Mouse (Mus musculus): Measurements from ENCODE around the gene Taok3. TPM values are rescaled to one million over a fixed set of nuclear protein-coding genes. Genes with fewer than 3 reads are reported as not detected.

The Taok3 gene
- total and polyA plus RNA-seq, 3 experiments: 32.1 to 79.2 TPM; not detected in 1

- H3K79me2 ChIP-seq (ENCODE audit: control insufficient read depth, insufficient read depth, low read length, poor library complexity): peaks cover 27% of the 10 kb centered on the region
- H3K36me3 ChIP-seq (ENCODE audit: control insufficient read depth in 1 of 2, insufficient read depth in 2 of 2, low read length in 2 of 2): peaks cover 4 to 15% of the 10 kb centered on the region in 2 experiments; a peak in 3 of 4 replicates
- no peaks in the 10 kb centered on the region for H3K27me3 ChIP-seq (ENCODE audit: control insufficient read depth in 1 of 2, insufficient read depth in 2 of 2, low read length in 2 of 2)
- H3K27ac ChIP-seq (ENCODE audit: control insufficient read depth, low read depth, low read length): peak within 1 kb of the TSS; percentile 89
- DNase-seq (ENCODE audit: low read depth, low spot score): peak; percentile 90
- TF ChIP-seq ETS1 (IDR thresholded peaks at IDR 0.05; ENCODE audit: low read depth, low read length): peak; percentile 38; the same call in 1 of the 2 replicates
- TF ChIP-seq SIN3A (IDR thresholded peaks at IDR 0.05; ENCODE audit: low read length): peak; percentile 91
- TF ChIP-seq ZC3H11A (IDR thresholded peaks at IDR 0.05; ENCODE audit: low read depth, low read length): peak; percentile 94
- TF ChIP-seq MEF2A (IDR thresholded peaks at IDR 0.05; ENCODE audit: extremely low read depth, insufficient replicate concordance, low read depth, low read length, poor library complexity, severe bottlenecking): no peak
- TF ChIP-seq RAD21 (IDR thresholded peaks at IDR 0.05; ENCODE audit: low read depth, low read length): peak; percentile 90
- peak; percentile 77 for TF ChIP-seq MAZ (IDR thresholded peaks at IDR 0.05; ENCODE audit: low read depth, low read length)
- TF ChIP-seq SMC3 (IDR thresholded peaks at IDR 0.05; ENCODE audit: low read depth, low read length): peak; percentile 99
- no peak for TF ChIP-seq POLR2AphosphoS2 (IDR thresholded peaks at IDR 0.05; ENCODE audit: low read length)
- no peak for TF ChIP-seq MAFK (IDR thresholded peaks at IDR 0.05; ENCODE audit: borderline replicate concordance, low read depth, low read length)
- peak; percentile 100 for TF ChIP-seq MAX (IDR thresholded peaks at IDR 0.05; ENCODE audit: low read length)
- peak in 1 of 2 experiments; percentile 36; a peak in 1 of 4 replicates for TF ChIP-seq POLR2A (IDR thresholded peaks at IDR 0.05; ENCODE audit: control insufficient read depth in 1 of 2, insufficient read depth in 1 of 2, low read depth in 1 of 2, low read length in 2 of 2, poor library complexity in 1 of 2)
- no peak for TF ChIP-seq MYB (IDR thresholded peaks at IDR 0.05; ENCODE audit: low read depth, low read length)
- peak; percentile 94 for TF ChIP-seq HCFC1 (IDR thresholded peaks at IDR 0.05; ENCODE audit: low read depth, low read length)
- no peak for TF ChIP-seq USF2 (IDR thresholded peaks at IDR 0.05; ENCODE audit: borderline replicate concordance in 1 of 2, insufficient read depth in 1 of 2, low read depth in 1 of 2, low read length in 2 of 2)
- TF ChIP-seq NELFE (IDR thresholded peaks at IDR 0.05; ENCODE audit: low read depth, low read length): peak; percentile 52; the same call in 1 of the 2 replicates
- peak; percentile 80; the same call in 1 of the 2 replicates for TF ChIP-seq KAT2A (conservative IDR thresholded peaks at IDR 0.05; ENCODE audit: low read depth, low read length)
- peak in 1 of 2 experiments; percentile 23; a peak in 2 of 4 replicates for TF ChIP-seq EP300 (IDR thresholded peaks at IDR 0.05; ENCODE audit: low read depth in 1 of 2, low read length in 2 of 2)
- TF ChIP-seq JUND (IDR thresholded peaks at IDR 0.05; ENCODE audit: low read depth, low read length): no peak
- peak; percentile 95 for TF ChIP-seq ELF1 (IDR thresholded peaks at IDR 0.05; ENCODE audit: low read depth, low read length)
- no peak for TF ChIP-seq TCF12 (IDR thresholded peaks at IDR 0.05; ENCODE audit: low read depth, low read length)
- 0 out of 2 replicates have a peak, but pooled peaks have one; percentile 40 for TF ChIP-seq TBP (IDR thresholded peaks at IDR 0.05; ENCODE audit: low read depth, low read length)
- no peak for TF ChIP-seq USF1 (IDR thresholded peaks at IDR 0.05; ENCODE audit: low read depth, low read length)
- no peak for TF ChIP-seq GABPA (IDR thresholded peaks at IDR 0.05; ENCODE audit: low read depth, low read length)
- TF ChIP-seq BHLHE40 (IDR thresholded peaks at IDR 0.05; ENCODE audit: borderline replicate concordance, low read depth, low read length): no peak
- peak; percentile 28; the same call in 1 of the 2 replicates for TF ChIP-seq ZNF384 (IDR thresholded peaks at IDR 0.05; ENCODE audit: low read depth, low read length)
- TF ChIP-seq MXI1 (IDR thresholded peaks at IDR 0.05; ENCODE audit: low read depth, low read length): peak; percentile 77
- TF ChIP-seq NRF1 (IDR thresholded peaks at IDR 0.05; ENCODE audit: insufficient read depth, low read depth, low read length, poor library complexity, severe bottlenecking): no peak
- no peak for TF ChIP-seq CHD1 (IDR thresholded peaks at IDR 0.05; ENCODE audit: low read depth, low read length)
- no peak for TF ChIP-seq MYC (IDR thresholded peaks at IDR 0.05; ENCODE audit: low read depth, low read length)
- TF ChIP-seq TAL1 (IDR thresholded peaks at IDR 0.05; ENCODE audit: low read length): no peak
- no peak for TF ChIP-seq CHD2 (IDR thresholded peaks at IDR 0.05; ENCODE audit: low read length)
- TF ChIP-seq CTCF (IDR thresholded peaks at IDR 0.05 in 2 of 3, conservative IDR thresholded peaks at IDR 0.05 in 1 of 3; ENCODE audit: control insufficient read depth in 1 of 3, insufficient read depth in 1 of 3, low read depth in 2 of 3, low read length in 3 of 3, poor library complexity in 1 of 3, severe bottlenecking in 1 of 3): peak; percentile 84 to 96 (median 94)
- TF ChIP-seq GATA1 (IDR thresholded peaks at IDR 0.05; ENCODE audit: low read depth, low read length): no peak
- TF ChIP-seq POLR2AphosphoS5 (IDR thresholded peaks at IDR 0.05; ENCODE audit: borderline replicate concordance, low read depth, low read length): no peak
- no peak for TF ChIP-seq ZMIZ1 (IDR thresholded peaks at IDR 0.05; ENCODE audit: low read depth, low read length)
- TF ChIP-seq RCOR1 (IDR thresholded peaks at IDR 0.05; ENCODE audit: low read depth, low read length): no peak
- no peak for TF ChIP-seq E2F4 (IDR thresholded peaks at IDR 0.05; ENCODE audit: borderline replicate concordance, low read depth, low read length)
- H3K9ac ChIP-seq (ENCODE audit: control insufficient read depth, low read depth, low read length, poor library complexity, severe bottlenecking): peak within 1 kb of the TSS; percentile 98
- H3K9me3 ChIP-seq (replicated peaks; ENCODE audit: insufficient read depth, low read length): no peaks in the 10 kb centered on the region
- H3K4me1 ChIP-seq (ENCODE audit: control insufficient read depth in 1 of 2, insufficient read depth in 2 of 2, low read length in 2 of 2): peaks cover 0 to 12% of the 10 kb centered on the region in 2 experiments; a peak in 3 of 4 replicates
- H3K4me3 ChIP-seq (ENCODE audit: control insufficient read depth in 1 of 2, insufficient read depth in 1 of 2, low read depth in 2 of 2, low read length in 2 of 2): peak within 1 kb of the TSS; percentile 62 to 93
Measured at GRCm38 (mm10) chr5:117115836-117116366, 4.0 kb upstream of the Taok3 start, which contains the start of gene Suds3. Gene Suds3 (minus strand): TSS chr5:117116113.
